Mouse (Mus musculus) kidney, adult 2 months (tissue): ENCODE measurements around the gene Msi2.

Experiments used
- CTCF ChIP-seq: fragments of 200-500 bp; conservative IDR thresholded peaks from 2 replicates; pipeline ENCODE4 v1.5.1; 2011; ENCODE audit warnings: low read depth, mild to moderate bottlenecking, control low read depth, low read length, moderate library complexity, mixed read lengths; ENCODE audit not compliant: insufficient read depth, insufficient read length
- POLR2A ChIP-seq: fragments of 200-500 bp; IDR thresholded peaks from one replicate; pipeline ENCODE4 v1.6.1; 2011; ENCODE audit warnings: low read depth, low read length, control low read depth

DNA sequence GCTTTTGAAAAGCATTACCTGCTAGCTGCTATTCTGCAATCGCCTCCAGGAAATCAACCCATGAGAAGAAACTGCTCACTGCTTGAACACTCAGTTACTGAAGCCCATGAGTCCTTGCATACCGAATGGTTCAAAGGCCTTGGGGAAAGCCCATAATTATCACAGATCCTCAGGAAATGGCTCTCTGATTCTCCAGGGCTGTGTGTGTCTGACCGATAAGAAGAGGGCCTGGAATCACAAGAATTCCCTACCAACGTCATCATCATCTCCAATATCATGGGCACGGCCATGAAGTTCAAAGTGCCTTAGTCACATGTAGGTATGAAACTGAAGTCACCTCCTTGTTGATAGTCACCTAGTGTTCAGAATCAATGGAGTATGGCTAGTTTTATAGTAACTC, 196.2 kb downstream of the Msi2 start:
- TF ChIP-seq POLR2A (no peak), CTCF (no peak)
